Mouse (Mus musculus): ENCODE measurements around the gene Usp47.
A peak's percentile ranks its signal among the peaks of the same experiment; 100 is the strongest.

Usp47 gene

GRCm38 (mm10) chr7:112142616-112143015, 119.3 kb downstream of the Usp47 start:
- no peak for DNase-seq (ENCODE audit: low read depth, low spot score)
- Histone ChIP-seq H3K27me3 (ENCODE audit: control insufficient read depth, insufficient read depth, low read length, poor library complexity, severe bottlenecking) (no peaks in the 10 kb centered on the region), H3K36me3 (ENCODE audit: control insufficient read depth, insufficient read depth, low read length, poor library complexity, severe bottlenecking) (no peaks in the 10 kb centered on the region)

- no peaks in the 10 kb centered on the region for H3K36me3 ChIP-seq (ENCODE audit: control insufficient read depth, insufficient read depth, low read length, poor library complexity, severe bottlenecking)
- H3K27me3 ChIP-seq (ENCODE audit: control insufficient read depth, insufficient read depth, low read length, poor library complexity, severe bottlenecking): no peaks in the 10 kb centered on the region
- no peak for DNase-seq (ENCODE audit: low read depth, low spot score)
These were observed 119.8 kb downstream of the Usp47 start for GRCm38 (mm10) chr7:112143090-112143500.

GRCm38 (mm10) chr7:112143978-112144377, 120.7 kb downstream of the Usp47 start:
- DNase-seq (ENCODE audit: low read depth, low spot score): no peak
- H3K36me3 ChIP-seq (ENCODE audit: control insufficient read depth, insufficient read depth, low read length, poor library complexity, severe bottlenecking): no peaks in the 10 kb centered on the region

DNA sequence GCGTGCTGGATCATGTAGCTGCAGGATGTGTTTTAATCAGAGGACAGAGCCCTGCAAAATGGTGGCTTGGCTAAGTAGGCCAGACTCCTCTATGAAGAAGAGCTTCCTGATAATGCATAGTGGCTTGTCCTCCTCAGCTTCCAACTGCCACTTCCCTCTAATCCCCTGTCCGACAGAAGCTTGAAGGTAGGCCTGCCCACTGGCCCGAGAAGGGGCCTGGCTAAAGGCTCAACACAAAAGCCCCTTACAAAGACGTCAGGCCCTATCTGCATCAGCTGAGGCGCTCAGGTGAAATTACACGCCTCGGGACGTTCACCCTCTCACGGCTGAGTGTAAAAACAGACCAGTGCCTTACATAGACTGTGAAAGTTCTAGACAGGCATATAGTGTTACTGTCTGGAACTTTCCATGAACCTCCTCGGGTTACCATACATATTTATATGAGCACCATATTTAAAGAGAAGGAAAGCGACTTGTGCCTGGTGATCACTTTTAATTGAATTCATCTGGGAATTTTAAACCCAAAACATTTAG, 121.4 kb downstream of the Usp47 start:
- no peaks in the 10 kb centered on the region for H3K36me3 ChIP-seq (ENCODE audit: control insufficient read depth, insufficient read depth, low read length, poor library complexity, severe bottlenecking)
- no peak for DNase-seq (ENCODE audit: low read depth, low spot score)
- no peaks in the 10 kb centered on the region for H3K27me3 ChIP-seq (ENCODE audit: control insufficient read depth, insufficient read depth, low read length, poor library complexity, severe bottlenecking)

More at GRCm38 (mm10) chr7:112143978-112144377, 120.7 kb downstream of the Usp47 start:
- no peaks in the 10 kb centered on the region for H3K27me3 ChIP-seq (ENCODE audit: control insufficient read depth, insufficient read depth, low read length, poor library complexity, severe bottlenecking)

- DNase-seq (ENCODE audit: low read depth, low spot score): no peak
- no peaks in the 10 kb centered on the region for H3K27me3 ChIP-seq (ENCODE audit: control insufficient read depth, insufficient read depth, low read length, poor library complexity, severe bottlenecking)
- no peaks in the 10 kb centered on the region for H3K36me3 ChIP-seq (ENCODE audit: control insufficient read depth, insufficient read depth, low read length, poor library complexity, severe bottlenecking)
These were observed 124.7 kb downstream of the Usp47 start for GRCm38 (mm10) chr7:112147979-112148378.

DNA sequence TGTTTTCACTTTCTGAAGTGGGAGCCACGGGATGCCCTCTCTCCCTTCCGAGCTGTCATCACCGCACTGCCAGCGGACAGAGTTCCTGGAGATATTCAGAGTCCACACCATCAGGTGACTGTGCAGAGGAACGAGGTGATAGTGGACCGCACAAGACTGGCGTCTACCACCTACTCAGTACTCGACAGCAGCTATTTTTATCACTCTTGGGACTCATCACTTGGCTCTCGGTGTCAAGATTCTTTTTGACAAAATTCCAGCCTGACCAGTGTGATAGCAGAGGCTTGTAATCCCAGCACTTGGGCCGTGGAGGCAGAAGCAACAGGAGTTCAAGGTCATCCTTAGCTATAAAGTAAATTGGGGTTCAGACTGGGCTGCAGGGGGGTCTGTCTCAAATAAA, 125.8 kb downstream of the Usp47 start:
- no peak for DNase-seq (ENCODE audit: low read depth, low spot score)
- Histone ChIP-seq H3K36me3 (ENCODE audit: control insufficient read depth, insufficient read depth, low read length, poor library complexity, severe bottlenecking) (no peaks in the 10 kb centered on the region), H3K27me3 (ENCODE audit: control insufficient read depth, insufficient read depth, low read length, poor library complexity, severe bottlenecking) (no peaks in the 10 kb centered on the region)

DNA sequence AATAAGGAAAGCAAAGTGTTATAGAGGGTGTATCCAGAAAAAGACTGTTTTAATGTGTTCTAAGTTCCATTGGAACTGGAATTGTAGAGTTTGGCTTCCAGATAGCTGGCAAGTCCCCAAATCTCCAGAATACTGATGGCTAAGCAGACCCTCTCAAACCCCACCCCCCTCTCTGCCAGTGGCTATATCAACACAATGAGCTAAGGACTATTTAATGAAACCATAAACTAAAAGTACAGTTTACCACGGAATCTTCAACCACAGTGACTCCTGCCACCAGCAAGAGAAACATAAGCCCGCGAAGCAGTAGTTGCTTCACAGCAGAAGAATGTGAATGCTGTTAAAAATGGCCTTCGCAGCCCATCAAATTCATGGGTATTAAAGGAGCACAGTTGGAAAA, 131.1 kb downstream of the Usp47 start:
- H3K27me3 ChIP-seq (ENCODE audit: control insufficient read depth, insufficient read depth, low read length, poor library complexity, severe bottlenecking): no peaks in the 10 kb centered on the region; the same call in 1 of the 2 replicates
- DNase-seq (ENCODE audit: low read depth, low spot score): no peak
- H3K36me3 ChIP-seq (ENCODE audit: control insufficient read depth, insufficient read depth, low read length, poor library complexity, severe bottlenecking): no peaks in the 10 kb centered on the region

- Histone ChIP-seq H3K27me3 (ENCODE audit: control insufficient read depth, insufficient read depth, low read length, poor library complexity, severe bottlenecking) (no peaks in the 10 kb centered on the region; the same call in 1 of the 2 replicates), H3K36me3 (ENCODE audit: control insufficient read depth, insufficient read depth, low read length, poor library complexity, severe bottlenecking) (no peaks in the 10 kb centered on the region)
- no peak for DNase-seq (ENCODE audit: low read depth, low spot score)
These were observed 131.9 kb downstream of the Usp47 start for GRCm38 (mm10) chr7:112155194-112155593.

GRCm38 (mm10) chr7:112157584-112158315, 134.4 kb downstream of the Usp47 start:
- Histone ChIP-seq H3K27me3 (ENCODE audit: control insufficient read depth, insufficient read depth, low read length, poor library complexity, severe bottlenecking) (no peaks in the 10 kb centered on the region; the same call in 1 of the 2 replicates), H3K36me3 (ENCODE audit: control insufficient read depth, insufficient read depth, low read length, poor library complexity, severe bottlenecking) (no peaks in the 10 kb centered on the region)
- DNase-seq (ENCODE audit: low read depth, low spot score): peak; percentile 10

DNA sequence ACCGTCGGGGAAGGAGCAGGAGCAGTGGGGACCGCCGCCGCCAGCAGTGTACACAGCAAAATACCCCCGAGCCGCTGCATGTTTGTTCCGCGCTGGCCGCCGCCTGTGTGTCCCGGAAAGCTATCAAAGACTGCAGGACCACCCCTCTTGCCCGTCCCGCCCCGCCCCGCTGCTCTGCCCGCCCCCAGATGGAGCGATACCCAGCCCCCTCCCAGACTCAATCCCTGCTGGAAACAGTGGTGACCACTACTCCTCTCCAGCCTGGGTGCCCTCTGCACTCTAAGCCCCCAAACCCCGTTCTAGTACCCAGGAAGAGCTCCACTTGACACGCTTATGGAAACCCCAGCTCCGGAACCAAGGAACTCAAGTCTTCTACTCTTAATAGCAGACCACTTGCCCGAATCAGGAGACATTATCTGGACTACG, 135.0 kb downstream of the Usp47 start:
- no peak for DNase-seq (ENCODE audit: low read depth, low spot score)
- H3K27me3 ChIP-seq (ENCODE audit: control insufficient read depth, insufficient read depth, low read length, poor library complexity, severe bottlenecking): no peaks in the 10 kb centered on the region; the same call in 1 of the 2 replicates
- H3K36me3 ChIP-seq (ENCODE audit: control insufficient read depth, insufficient read depth, low read length, poor library complexity, severe bottlenecking): no peaks in the 10 kb centered on the region

DNA sequence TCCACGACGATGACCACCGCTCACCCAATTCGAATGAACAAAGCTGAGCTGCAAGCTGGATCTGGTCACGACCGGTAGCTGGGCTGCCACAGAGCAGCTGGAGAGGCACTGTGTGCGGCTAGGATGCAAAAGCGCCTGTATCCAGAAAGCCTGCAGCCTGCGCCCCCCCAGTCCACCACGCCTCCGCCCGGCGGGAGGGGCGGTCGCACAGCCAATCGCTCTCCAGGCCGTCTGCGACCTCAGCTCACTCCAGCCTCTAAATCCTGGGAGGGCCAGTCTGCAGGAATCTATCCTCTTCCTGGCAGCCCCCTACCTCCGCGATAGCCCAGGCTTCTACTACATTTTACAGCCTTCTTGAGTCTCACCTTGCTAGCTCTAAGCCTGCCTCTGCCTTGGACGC, 135.6 kb downstream of the Usp47 start, which contains the start of gene Dkk3:
Dkk3 (minus strand) TSS at position 116 of the 400 bp plus-strand sequence.
- DNase-seq (ENCODE audit: low read depth, low spot score): no peak
- H3K27me3 ChIP-seq (ENCODE audit: control insufficient read depth, insufficient read depth, low read length, poor library complexity, severe bottlenecking): no peaks in the 10 kb centered on the region; the same call in 1 of the 2 replicates
- no peaks in the 10 kb centered on the region for H3K36me3 ChIP-seq (ENCODE audit: control insufficient read depth, insufficient read depth, low read length, poor library complexity, severe bottlenecking)

- no peaks in the 10 kb centered on the region for H3K27me3 ChIP-seq (ENCODE audit: control insufficient read depth, insufficient read depth, low read length, poor library complexity, severe bottlenecking)
- DNase-seq (ENCODE audit: low read depth, low spot score): no peak
- no peaks in the 10 kb centered on the region for H3K36me3 ChIP-seq (ENCODE audit: control insufficient read depth, insufficient read depth, low read length, poor library complexity, severe bottlenecking)
These were observed 136.5 kb downstream of the Usp47 start for GRCm38 (mm10) chr7:112159835-112160234.

Data from splenic B cell, adult 2 months (primary cell).